Mouse (Mus musculus): ENCODE data around the gene Cfap54.

- TF ChIP-seq CTCF (IDR thresholded peaks at IDR 0.05; ENCODE audit: control insufficient read depth, insufficient read depth, insufficient read length) (no peak), USF1 (IDR thresholded peaks at IDR 0.05; ENCODE audit: low read depth) (no peak), CEBPB (IDR thresholded peaks at IDR 0.05; ENCODE audit: low read depth) (no peak)
These were observed 12.3 kb downstream of the Cfap54 start for GRCm38 (mm10) chr10:93069041-93069679.

All from C2C12 (cell line).